Mouse (Mus musculus) forebrain, postnatal 0 days (tissue): Measurements from ENCODE around the gene Fhod1. TPM values are rescaled to one million over a fixed set of nuclear protein-coding genes. Genes with fewer than 3 reads are reported as not detected.

Source experiments
- ATAC-seq: fragments of 200-750 bp; cut with Nextera tagmentation; 2 replicates; pipeline ENCODE4 v1.8.0; 2017; ENCODE audit warnings: mild to moderate bottlenecking, moderate library complexity
- DNase-seq: peaks from one replicate; pipeline ENCODE4 v3.0.0-alpha.2; 2015
- H3K27ac ChIP-seq: fragments of 300-500 bp; sonication (generic); 2 replicates; pipeline ENCODE4 v1.5.1; 2014; ENCODE audit warnings: low read depth, mild to moderate bottlenecking, antibody characterized with exemption, low read length, moderate library complexity, mixed read lengths
- H3K27me3 ChIP-seq: fragments of 300-500 bp; sonication (generic); 2 replicates; pipeline ENCODE4 v1.6.1; 2014; ENCODE audit warnings: mild to moderate bottlenecking, low read length, mixed read lengths; ENCODE audit not compliant: insufficient read depth
- H3K36me3 ChIP-seq: fragments of 300-500 bp; sonication (generic); 2 replicates; pipeline ENCODE4 v1.6.1; 2014; ENCODE audit warnings: mild to moderate bottlenecking, moderate library complexity; ENCODE audit not compliant: insufficient read depth
- H3K4me1 ChIP-seq: fragments of 300-500 bp; sonication (generic); 2 replicates; pipeline ENCODE4 v1.6.1; 2014; ENCODE audit warnings: antibody characterized with exemption; ENCODE audit not compliant: insufficient read depth
- H3K4me2 ChIP-seq: fragments of 300-500 bp; sonication (generic); 2 replicates; pipeline ENCODE4 v1.6.1; 2014; ENCODE audit warnings: low read depth, mild to moderate bottlenecking, moderate library complexity
- H3K4me3 ChIP-seq: fragments of 300-500 bp; sonication (generic); 2 replicates; pipeline ENCODE4 v1.5.1; 2014; ENCODE audit warnings: low read depth, low read length, mixed read lengths
- H3K9ac ChIP-seq: fragments of 300-500 bp; sonication (generic); 2 replicates; pipeline ENCODE4 v1.6.1; 2014; ENCODE audit warnings: mild to moderate bottlenecking
- H3K9me3 ChIP-seq: fragments of 300-500 bp; sonication (generic); 2 replicates; pipeline ENCODE4 v1.6.1; 2016; ENCODE audit warnings: low read length
- CTCF ChIP-seq: sonication (generic); IDR thresholded peaks from 2 replicates; pipeline ENCODE4 v1.5.1; 2016; ENCODE audit warnings: antibody characterized with exemption, control low read depth, low read depth
- WGBS: fragments of 180-500 bp; shearing (Covaris S2); extraction: QIAGEN DNeasy Blood & Tissue Kit; methylation state at CpG from one replicate; pipeline ENCODE4 v1.1.7; 2014; 5-methylcytosine and 5-hydroxymethylcytosine counted together
- polyA plus RNA-seq: library from polyadenylated mRNA; unstranded; fragments of >200 nt; fragmentation: Nextera tagmentation; extraction: Ambion mirVana; gene quantifications from 2 replicates; pipeline ENCODE4 v1.2.1, GENCODE M21; 2015
- total RNA-seq: library from RNA; depleted of rRNA; stranded (reverse); fragments of >200 nt; gene quantifications from 2 replicates; pipeline ENCODE4 v1.2.3, GENCODE M21; 2014

Fhod1 gene
- total and polyA plus RNA-seq, 2 experiments from 2014 or later, result 0.30 to 1.4 TPM

DNA sequence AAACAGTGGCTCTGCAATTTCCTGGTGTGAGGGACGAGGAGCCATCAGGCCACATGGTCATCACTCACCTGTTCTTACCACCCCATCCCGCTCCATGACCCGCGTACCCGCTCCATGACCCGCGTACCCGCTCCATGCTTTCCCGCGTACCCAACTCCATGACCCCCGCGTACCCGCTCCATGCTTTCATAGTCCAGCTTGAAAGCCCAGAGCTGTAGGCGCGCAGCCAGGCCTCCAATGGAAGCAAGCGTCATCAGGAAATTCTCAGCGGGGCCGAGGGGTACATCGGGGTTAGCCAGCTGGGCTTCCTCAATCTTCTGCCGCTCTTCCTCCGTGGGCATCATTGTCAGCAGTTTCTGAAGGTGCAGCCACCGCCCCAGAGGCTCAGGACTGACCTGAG is 16.3 kb downstream of the Fhod1 start:
- Histone ChIP-seq H3K36me3 (peaks cover 47% of the 10 kb centered on the region), H3K27me3 (no peaks in the 10 kb centered on the region), H3K4me3 (no peak overlapping the region), H3K4me2 (no peak overlapping the region), H3K27ac (no peak overlapping the region), H3K4me1 (peaks cover 7% of the 10 kb centered on the region; the same call in 1 of the 2 replicates), H3K9me3 (no peaks in the 10 kb centered on the region), H3K9ac (no peak overlapping the region)
- no peak for TF ChIP-seq CTCF
- 95% methylated on average over 22 of the region's 22 CpGs for WGBS
- ATAC-seq (no peak), DNase-seq (no peak)

GRCm38 (mm10) chr8:105330325-105330724 is 17.4 kb downstream of the Fhod1 start:
- no peak for TF ChIP-seq CTCF
- DNase-seq, result no peak
- peaks cover 10% of the 10 kb centered on the region for H3K4me1 ChIP-seq
- H3K4me3 ChIP-seq, result no peak overlapping the region
- H3K27me3 ChIP-seq, result no peaks in the 10 kb centered on the region
- whole genome bisulfite sequencing, result 91% methylated on average over 12 of the region's 12 CpGs
- no peaks in the 10 kb centered on the region for H3K9me3 ChIP-seq
- H3K36me3 ChIP-seq, result peaks cover 47% of the 10 kb centered on the region
- H3K9ac ChIP-seq, result no peak overlapping the region
- ATAC-seq, result no peak
- no peak overlapping the region for H3K27ac ChIP-seq
- no peak overlapping the region for H3K4me2 ChIP-seq

- 36% methylated on average over 6 of the region's 6 CpGs for WGBS
- H3K36me3 ChIP-seq, result peaks cover 46% of the 10 kb centered on the region
- TF ChIP-seq CTCF, result no peak
These were observed 20.8 kb downstream of the Fhod1 start for GRCm38 (mm10) chr8:105326968-105327367.

DNA sequence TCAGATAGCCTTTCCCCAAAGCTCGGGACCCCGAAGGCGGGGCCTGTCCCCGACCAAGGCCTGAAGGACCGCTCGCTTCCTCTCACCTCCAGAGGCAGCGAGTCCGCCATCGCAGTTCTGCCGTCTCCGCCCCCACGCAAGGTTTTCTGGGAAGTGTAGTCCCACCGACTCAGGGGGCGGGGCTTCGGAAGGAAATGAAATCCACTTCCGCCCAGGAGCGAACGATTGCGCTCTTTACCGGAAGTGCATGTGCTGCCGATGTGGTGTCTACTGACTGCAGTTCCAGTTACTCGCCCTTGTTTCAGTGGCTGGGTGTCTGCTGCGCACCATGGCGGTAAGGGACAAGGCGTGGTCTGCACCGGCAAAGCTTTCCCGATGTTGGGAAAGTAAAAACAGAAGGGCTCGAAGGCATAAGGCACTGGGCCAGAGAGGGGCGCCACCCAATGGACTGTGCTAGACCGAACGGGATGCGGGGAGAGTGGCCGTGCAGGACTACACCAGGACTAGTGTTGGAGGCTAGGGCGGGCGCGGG is 21.5 kb downstream of the Fhod1 start, which contains the start of the genes Lrrc29 and Tmem208:
Gene Lrrc29, minus strand, starts transcription at position 138 of the 532 bp plus-strand sequence.
Gene Tmem208, plus strand, starts transcription at position 214 of the 532 bp plus-strand sequence.
- no peaks in the 10 kb centered on the region for H3K9me3 ChIP-seq
- peak within 1 kb of the TSS; percentile 57 for H3K4me3 ChIP-seq
- peak; percentile 67 for TF ChIP-seq CTCF
- peak; percentile 97 for DNase-seq
- H3K4me2 ChIP-seq, result peak within 1 kb of the TSS; percentile 90
- H3K27ac ChIP-seq, result peak within 1 kb of the TSS; percentile 84
- WGBS, result 2% methylated on average over 36 of the region's 36 CpGs
- peak within 1 kb of the TSS; percentile 80 for H3K9ac ChIP-seq
- H3K4me1 ChIP-seq, result peaks cover 16% of the 10 kb centered on the region
- peak; percentile 97 for ATAC-seq
- peaks cover 39% of the 10 kb centered on the region for H3K36me3 ChIP-seq
- no peaks in the 10 kb centered on the region for H3K27me3 ChIP-seq

More at GRCm38 (mm10) chr8:105326968-105327367, 20.8 kb downstream of the Fhod1 start:
- peak overlapping the region; percentile 84; the same call in 1 of the 2 replicates for H3K27ac ChIP-seq
- H3K4me2 ChIP-seq, result peak overlapping the region; percentile 90
- no peaks in the 10 kb centered on the region for H3K27me3 ChIP-seq
- no peak for DNase-seq
- H3K4me1 ChIP-seq, result peaks cover 16% of the 10 kb centered on the region
- peak overlapping the region; percentile 80 for H3K9ac ChIP-seq
- no peak for ATAC-seq
- H3K4me3 ChIP-seq, result peak overlapping the region; percentile 57
- no peaks in the 10 kb centered on the region for H3K9me3 ChIP-seq

DNA sequence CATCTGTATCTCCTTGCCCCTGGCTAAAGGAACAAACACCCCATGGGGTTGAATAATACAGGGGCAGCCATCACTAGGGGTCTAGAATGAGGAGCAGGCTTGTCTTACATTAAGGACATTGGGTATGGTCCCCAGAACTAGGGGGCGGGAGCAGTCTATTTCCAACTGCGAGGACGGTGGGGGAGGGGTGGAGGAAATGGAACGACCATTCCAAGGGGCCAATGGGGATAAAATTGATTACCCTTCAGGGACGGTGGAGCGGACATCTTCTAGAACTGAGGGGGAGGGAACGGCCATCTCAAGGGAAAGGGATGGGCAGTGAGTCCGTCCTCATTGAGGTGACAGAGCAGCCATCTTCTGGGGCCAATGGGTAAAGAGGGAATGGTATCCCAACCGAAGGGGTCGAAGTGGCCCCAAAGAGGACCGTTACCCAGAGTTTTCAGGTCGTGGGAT is 22.1 kb downstream of the Fhod1 start:
- Histone ChIP-seq H3K9ac (peak overlapping the region; percentile 80), H3K9me3 (no peaks in the 10 kb centered on the region), H3K36me3 (peaks cover 35% of the 10 kb centered on the region), H3K4me2 (peak overlapping the region; percentile 90), H3K27ac (peak overlapping the region; percentile 84), H3K27me3 (no peaks in the 10 kb centered on the region), H3K4me3 (peak overlapping the region; percentile 57), H3K4me1 (peaks cover 16% of the 10 kb centered on the region)
- WGBS, result 2% methylated on average over 12 of the region's 12 CpGs
- no peak for DNase-seq
- ATAC-seq, result peak; percentile 33
- TF ChIP-seq CTCF, result 0 out of 2 replicates have a peak, but pooled peaks have one; percentile 4

- H3K9me3 ChIP-seq, result no peaks in the 10 kb centered on the region
- no peaks in the 10 kb centered on the region for H3K27me3 ChIP-seq
- H3K36me3 ChIP-seq, result peaks cover 27% of the 10 kb centered on the region
- DNase-seq, result no peak
- no peak overlapping the region for H3K4me2 ChIP-seq
- no peak overlapping the region for H3K27ac ChIP-seq
- ATAC-seq, result no peak
- no peak overlapping the region for H3K9ac ChIP-seq
- H3K4me1 ChIP-seq, result peaks cover 16% of the 10 kb centered on the region
- TF ChIP-seq CTCF, result no peak
- 92% methylated on average over 4 of the region's 4 CpGs for WGBS
- H3K4me3 ChIP-seq, result no peak overlapping the region
These were observed 24.6 kb downstream of the Fhod1 start for GRCm38 (mm10) chr8:105323183-105323582.

DNA sequence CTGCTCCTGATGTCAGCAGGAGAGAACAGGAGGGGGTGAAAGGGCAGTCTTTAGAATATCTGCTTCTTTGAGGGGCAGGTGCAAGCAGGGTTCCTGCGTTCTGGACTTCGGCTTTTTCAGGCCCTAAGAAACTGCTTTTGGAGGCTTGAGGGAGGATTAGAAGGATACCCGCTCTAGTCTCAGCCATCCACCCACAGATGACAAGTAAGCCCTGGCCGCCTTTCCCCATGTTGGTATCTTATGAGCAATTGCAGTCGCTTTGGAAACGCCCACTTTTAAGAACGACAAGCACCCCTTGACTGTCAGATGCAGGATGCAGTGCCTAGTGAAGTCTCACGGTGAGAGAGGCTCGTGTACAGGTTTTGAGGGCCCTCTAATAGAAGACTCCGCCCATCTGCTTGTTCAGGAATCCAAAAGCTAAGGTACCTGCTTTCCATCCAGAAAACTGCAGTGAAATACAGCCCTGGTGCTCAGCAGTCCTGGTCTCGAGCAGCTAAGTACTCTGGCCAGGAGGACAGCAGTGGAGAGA is 29.0 kb downstream of the Fhod1 start:
- H3K36me3 ChIP-seq, result peaks cover 62% of the 10 kb centered on the region
- no peak overlapping the region for H3K9ac ChIP-seq
- no peak for ATAC-seq
- H3K4me1 ChIP-seq, result no peaks in the 10 kb centered on the region
- H3K4me2 ChIP-seq, result no peak overlapping the region
- no peaks in the 10 kb centered on the region for H3K27me3 ChIP-seq
- H3K4me3 ChIP-seq, result no peak overlapping the region
- no peak for DNase-seq
- TF ChIP-seq CTCF, result no peak
- H3K27ac ChIP-seq, result no peak overlapping the region
- no peaks in the 10 kb centered on the region for H3K9me3 ChIP-seq
- 84% methylated on average over 11 of the region's 11 CpGs for WGBS
